Mouse (Mus musculus) liver, embryonic 11.5 days (tissue): Measurements from ENCODE around the gene Zdhhc8. TPM values are rescaled to one million over a fixed set of nuclear protein-coding genes. Genes with fewer than 3 reads are reported as not detected.

Experiments
- ATAC-seq: fragments of 200-750 bp; cut with Nextera tagmentation; replicated peaks from 2 replicates; pipeline ENCODE4 v1.8.0; 2017; ENCODE audit warnings: moderate number of reproducible peaks, mild to moderate bottlenecking, moderate TSS enrichment, moderate library complexity; ENCODE audit not compliant: low FRiP score
- DNase-seq: peaks from one replicate; pipeline ENCODE4 v3.0.0-alpha.2; 2017; ENCODE audit warnings: low spot score
- H3K27ac ChIP-seq: fragments of 300-500 bp; sonication (generic); 2 replicates; pipeline ENCODE4 v1.5.1; 2014; ENCODE audit warnings: mild to moderate bottlenecking, low read depth, low read length, control low read depth
- H3K27me3 ChIP-seq: fragments of 300-500 bp; sonication (generic); replicated peaks from 2 replicates; pipeline ENCODE4 v1.6.1; 2014; ENCODE audit warnings: low read length, mixed read lengths; ENCODE audit not compliant: control insufficient read depth, insufficient read depth
- H3K36me3 ChIP-seq: fragments of 300-500 bp; sonication (generic); 2 replicates; pipeline ENCODE4 v1.6.1; 2014; ENCODE audit warnings: mild to moderate bottlenecking, low read length, moderate library complexity, mixed read lengths; ENCODE audit not compliant: control insufficient read depth, insufficient read depth
- H3K4me1 ChIP-seq: fragments of 300-500 bp; sonication (generic); replicated peaks from 2 replicates; pipeline ENCODE4 v1.6.1; 2014; ENCODE audit warnings: low read length, mixed read lengths; ENCODE audit not compliant: control insufficient read depth, insufficient read depth
- H3K4me2 ChIP-seq: fragments of 300-500 bp; sonication (generic); 2 replicates; pipeline ENCODE4 v1.6.1; 2014; ENCODE audit warnings: mild to moderate bottlenecking, control low read depth, moderate library complexity
- H3K4me3 ChIP-seq: fragments of 300-500 bp; sonication (generic); 2 replicates; pipeline ENCODE4 v1.5.1; 2014; ENCODE audit warnings: low read depth, low read length, control low read depth
- H3K9ac ChIP-seq: fragments of 300-500 bp; sonication (generic); 2 replicates; pipeline ENCODE4 v1.6.1; 2014; ENCODE audit warnings: low read depth, low read length, control low read depth
- H3K9me3 ChIP-seq: fragments of 300-500 bp; sonication (generic); 2 replicates; pipeline ENCODE4 v1.6.1; 2016; ENCODE audit warnings: low read length, inconsistent platforms, mixed read lengths; ENCODE audit not compliant: control insufficient read depth
- WGBS: fragments of 180-500 bp; shearing (Covaris S2); extraction: QIAGEN DNeasy Blood & Tissue Kit; methylation state at CpG from one replicate; pipeline ENCODE4 v1.1.7; 2014; 5-methylcytosine and 5-hydroxymethylcytosine counted together
- polyA plus RNA-seq: library from polyadenylated mRNA; unstranded; fragments of >200 nt; fragmentation: Nextera tagmentation; extraction: Ambion mirVana; gene quantifications from 2 replicates; pipeline ENCODE4 v1.2.1, GENCODE M21; 2014

The Zdhhc8 gene
- polyA plus RNA-seq, 1 experiment from 2014 or later, result 7.8 TPM

GRCm38 (mm10) chr16:18181398-18181797 lies 53.5 kb downstream of the Zdhhc8 start:
- Histone ChIP-seq H3K27ac (no peak overlapping the region), H3K9ac (no peak overlapping the region), H3K4me1 (peaks cover 7% of the 10 kb centered on the region; the same call in 1 of the 2 replicates), H3K27me3 (no peaks in the 10 kb centered on the region; the same call in 1 of the 2 replicates), H3K4me2 (no peak overlapping the region), H3K9me3 (no peaks in the 10 kb centered on the region), H3K36me3 (no peaks in the 10 kb centered on the region), H3K4me3 (no peak overlapping the region)
- no peak for ATAC-seq
- DNase-seq, result no peak
- WGBS, result 58% methylated on average over 10 of the region's 10 CpGs

- whole genome bisulfite sequencing, result 48% methylated on average over 2 of the region's 2 CpGs
- H3K36me3 ChIP-seq, result no peaks in the 10 kb centered on the region
- DNase-seq, result no peak
- no peaks in the 10 kb centered on the region for H3K9me3 ChIP-seq
- H3K4me1 ChIP-seq, result peaks cover 8% of the 10 kb centered on the region; the same call in 1 of the 2 replicates
- no peaks in the 10 kb centered on the region; the same call in 1 of the 2 replicates for H3K27me3 ChIP-seq
- no peak overlapping the region for H3K4me2 ChIP-seq
- no peak overlapping the region for H3K4me3 ChIP-seq
- H3K9ac ChIP-seq, result peak overlapping the region; percentile 20; the same call in 1 of the 2 replicates
- H3K27ac ChIP-seq, result no peak overlapping the region
- ATAC-seq, result no peak
Measured at GRCm38 (mm10) chr16:18179591-18179990, 55.3 kb downstream of the Zdhhc8 start.

GRCm38 (mm10) chr16:18176758-18177157 lies 58.2 kb downstream of the Zdhhc8 start:
- ATAC-seq, result 0 out of 2 replicates have a peak, but pooled peaks have one; percentile 13
- Histone ChIP-seq H3K27ac (peak overlapping the region; percentile 60; the same call in 1 of the 2 replicates), H3K4me3 (no peak overlapping the region), H3K27me3 (no peaks in the 10 kb centered on the region), H3K9ac (no peak overlapping the region), H3K4me2 (0 out of 2 replicates have a peak overlapping the region, but pooled peaks have one; percentile 20), H3K36me3 (no peaks in the 10 kb centered on the region), H3K9me3 (no peaks in the 10 kb centered on the region), H3K4me1 (peaks cover 8% of the 10 kb centered on the region; the same call in 1 of the 2 replicates)
- DNase-seq, result no peak
- WGBS, result 74% methylated on average over 4 of the region's 4 CpGs

- Histone ChIP-seq H3K9me3 (no peaks in the 10 kb centered on the region), H3K4me1 (peaks cover 8% of the 10 kb centered on the region; the same call in 1 of the 2 replicates), H3K27ac (peak overlapping the region; percentile 60; the same call in 1 of the 2 replicates), H3K9ac (no peak overlapping the region), H3K4me3 (no peak overlapping the region), H3K27me3 (no peaks in the 10 kb centered on the region), H3K4me2 (peak overlapping the region; percentile 28; the same call in 1 of the 2 replicates), H3K36me3 (no peaks in the 10 kb centered on the region)
- ATAC-seq, result peak; percentile 72
- 22% methylated on average over 6 of the region's 6 CpGs for WGBS
- no peak for DNase-seq
Measured at GRCm38 (mm10) chr16:18175817-18176541, 59.0 kb downstream of the Zdhhc8 start.

GRCm38 (mm10) chr16:18173788-18174187 lies 61.1 kb downstream of the Zdhhc8 start:
- DNase-seq (no peak), ATAC-seq (no peak)
- Histone ChIP-seq H3K36me3 (no peaks in the 10 kb centered on the region), H3K4me2 (no peak overlapping the region), H3K27me3 (no peaks in the 10 kb centered on the region), H3K9ac (no peak overlapping the region), H3K9me3 (no peaks in the 10 kb centered on the region), H3K4me3 (no peak overlapping the region), H3K4me1 (peaks cover 8% of the 10 kb centered on the region; the same call in 1 of the 2 replicates), H3K27ac (no peak overlapping the region)
- 79% methylated on average over 11 of the region's 11 CpGs for whole genome bisulfite sequencing

- Histone ChIP-seq H3K36me3 (no peaks in the 10 kb centered on the region), H3K27ac (no peak overlapping the region), H3K9ac (no peak overlapping the region), H3K4me3 (no peak overlapping the region), H3K4me2 (no peak overlapping the region), H3K9me3 (no peaks in the 10 kb centered on the region), H3K4me1 (peaks cover 8% of the 10 kb centered on the region; the same call in 1 of the 2 replicates), H3K27me3 (no peaks in the 10 kb centered on the region)
- WGBS, result 80% methylated on average over 9 of the region's 9 CpGs
- ATAC-seq (no peak), DNase-seq (no peak)
Measured at GRCm38 (mm10) chr16:18173231-18173630, 61.7 kb downstream of the Zdhhc8 start.

GRCm38 (mm10) chr16:18172266-18172855 lies 62.6 kb downstream of the Zdhhc8 start:
- H3K27ac ChIP-seq, result no peak overlapping the region
- 10% methylated on average over 7 of the region's 7 CpGs for WGBS
- H3K4me2 ChIP-seq, result no peak overlapping the region
- no peaks in the 10 kb centered on the region for H3K27me3 ChIP-seq
- ATAC-seq, result no peak
- no peak overlapping the region for H3K9ac ChIP-seq
- DNase-seq, result peak; percentile 68
- H3K9me3 ChIP-seq, result no peaks in the 10 kb centered on the region
- peaks cover 5% of the 10 kb centered on the region; the same call in 1 of the 2 replicates for H3K4me1 ChIP-seq
- no peaks in the 10 kb centered on the region for H3K36me3 ChIP-seq
- H3K4me3 ChIP-seq, result no peak overlapping the region
